Mouse (Mus musculus) C2C12 (cell line): ENCODE measurements at regions not wholly inside any gene's neighbourhood (a gene's known extent, or its start where the extent isn't known, plus 50 kb on each side); places are given as distances from the start of the nearest gene placed in this dataset.

ENCODE experiments used
- H3K27me3 ChIP-seq: one replicate; pipeline ENCODE4 v1.6.1; 2011; ENCODE audit not compliant: control insufficient read depth, insufficient read depth, insufficient read length
- H3K36me3 ChIP-seq: one replicate; pipeline ENCODE4 v1.6.1; 2011; ENCODE audit not compliant: control insufficient read depth, insufficient read depth
- H3K4me3 ChIP-seq: one replicate; pipeline ENCODE4 v1.5.1; 2011; ENCODE audit warnings: mild to moderate bottlenecking, control low read depth; ENCODE audit not compliant: poor library complexity, insufficient read depth, severe bottlenecking
- H3K79me2 ChIP-seq: one replicate; pipeline ENCODE4 v1.6.1; 2011; ENCODE audit not compliant: control insufficient read depth, insufficient read depth
- H3K79me3 ChIP-seq: one replicate; pipeline ENCODE4 v1.6.1; 2011; ENCODE audit warnings: low read depth, control low read depth
- H3ac ChIP-seq: one replicate; pipeline ENCODE3; 2011; ENCODE audit warnings: low read depth; ENCODE audit not compliant: control insufficient read depth, insufficient read length
- CEBPB ChIP-seq: IDR thresholded peaks from one replicate; pipeline ENCODE4 v1.6.1; 2011; ENCODE audit warnings: low read depth, mild to moderate bottlenecking, control low read depth, moderate library complexity
- CTCF ChIP-seq: IDR thresholded peaks from one replicate; pipeline ENCODE4 v1.5.1; 2011; ENCODE audit not compliant: control insufficient read depth, insufficient read depth, insufficient read length
- FOSL1 ChIP-seq: IDR thresholded peaks from one replicate; pipeline ENCODE4 v1.8.0; 2011; ENCODE audit warnings: mild to moderate bottlenecking, low read length; ENCODE audit not compliant: poor library complexity, insufficient read depth, severe bottlenecking
- MAX ChIP-seq: IDR thresholded peaks from one replicate; pipeline ENCODE4 v1.6.1; 2011; ENCODE audit warnings: mild to moderate bottlenecking, control low read depth
- MYOD1 ChIP-seq: IDR thresholded peaks from one replicate; pipeline ENCODE4 v1.6.1; 2011; ENCODE audit warnings: low read depth; ENCODE audit not compliant: control insufficient read depth, insufficient read length
- MYOG ChIP-seq: IDR thresholded peaks from one replicate; pipeline ENCODE4 v1.6.1; 2011; ENCODE audit not compliant: control insufficient read depth, insufficient read length; ENCODE audit errors: extremely low read depth
- USF1 ChIP-seq: IDR thresholded peaks from one replicate; pipeline ENCODE4 v1.6.1; 2011; ENCODE audit warnings: low read depth, mild to moderate bottlenecking, control low read depth, moderate library complexity

- H3K27me3 ChIP-seq: no peaks in the 10 kb centered on the region
- no peaks in the 10 kb centered on the region for H3K79me2 ChIP-seq
- TF ChIP-seq CEBPB (no peak), USF1 (no peak), MYOD1 (no peak), CTCF (no peak), MYOG (no peak), FOSL1 (no peak), MAX (no peak)
- H3K36me3 ChIP-seq: no peaks in the 10 kb centered on the region
- no peak overlapping the region for H3K4me3 ChIP-seq
- no peaks in the 10 kb centered on the region for H3K79me3 ChIP-seq
- no peak overlapping the region for H3ac ChIP-seq
Observed at GRCm38 (mm10) chr16:51675101-51675500, 355.9 kb upstream of the Cblb start.

- H3K4me3 ChIP-seq: no peak overlapping the region
Observed at GRCm38 (mm10) chr16:51675988-51676387, 355.0 kb upstream of the Cblb start.

DNA sequence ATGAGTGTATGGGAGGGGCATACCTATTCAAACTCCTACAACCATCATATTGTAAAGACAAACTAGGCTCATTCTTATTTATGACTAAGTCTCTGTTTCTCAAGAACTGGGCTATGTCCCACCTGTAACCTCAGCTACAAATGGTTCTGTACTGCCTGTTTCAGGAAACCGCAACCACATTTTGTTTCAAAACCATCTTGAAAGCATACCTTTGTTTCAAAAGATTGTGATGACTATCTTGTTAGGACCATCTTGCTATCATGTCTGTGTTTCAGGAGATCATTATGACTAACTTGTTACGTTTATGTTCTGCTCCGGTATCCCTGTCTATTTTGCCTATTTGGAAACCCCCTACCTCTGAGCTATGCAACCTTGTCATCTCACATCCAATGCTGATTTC, 340.2 kb upstream of the Cblb start:
- H3K4me3 ChIP-seq: no peak overlapping the region
- H3K79me2 ChIP-seq: no peaks in the 10 kb centered on the region
- H3K27me3 ChIP-seq: no peaks in the 10 kb centered on the region
- no peaks in the 10 kb centered on the region for H3K79me3 ChIP-seq
- TF ChIP-seq CEBPB: no peak
- no peak for TF ChIP-seq USF1
- H3K36me3 ChIP-seq: no peaks in the 10 kb centered on the region
- no peak overlapping the region for H3ac ChIP-seq

More at GRCm38 (mm10) chr16:51675988-51676387, 355.0 kb upstream of the Cblb start:
- Histone ChIP-seq H3K79me3 (no peaks in the 10 kb centered on the region), H3K27me3 (no peaks in the 10 kb centered on the region), H3K79me2 (no peaks in the 10 kb centered on the region), H3K36me3 (no peaks in the 10 kb centered on the region), H3ac (no peak overlapping the region)
- TF ChIP-seq MYOD1: no peak
- TF ChIP-seq MYOG: no peak
- TF ChIP-seq USF1: no peak
- TF ChIP-seq CTCF: no peak
- no peak for TF ChIP-seq FOSL1
- TF ChIP-seq MAX: no peak
- no peak for TF ChIP-seq CEBPB

- H3K4me3 ChIP-seq: no peak overlapping the region
- H3K36me3 ChIP-seq: no peaks in the 10 kb centered on the region
- TF ChIP-seq FOSL1: no peak
- no peak for TF ChIP-seq CEBPB
- no peak for TF ChIP-seq USF1
- TF ChIP-seq MYOD1: no peak
- no peak for TF ChIP-seq CTCF
- no peak for TF ChIP-seq MYOG
- no peak for TF ChIP-seq MAX
Observed at GRCm38 (mm10) chr16:51705026-51705425, 326.0 kb upstream of the Cblb start.

DNA sequence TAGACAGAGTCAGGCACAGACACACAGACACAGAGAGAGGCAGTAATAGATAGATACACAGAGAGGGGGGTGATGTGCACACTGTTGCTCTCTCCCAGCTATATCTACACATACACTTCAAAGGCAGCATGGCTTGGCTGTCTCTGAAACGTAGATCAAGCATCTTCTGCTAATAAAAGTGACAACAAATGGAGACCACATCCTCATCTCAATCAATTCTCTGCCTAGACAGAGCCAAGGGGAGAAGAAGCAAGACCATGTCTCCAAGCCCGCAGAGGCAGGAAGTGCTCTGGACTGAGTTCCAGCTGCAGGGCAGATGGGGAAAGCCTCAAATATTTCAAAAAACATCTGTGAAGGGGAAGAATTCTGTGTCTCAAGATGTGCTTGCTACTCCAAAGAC, 312.3 kb upstream of the Cblb start:
- no peaks in the 10 kb centered on the region for H3K36me3 ChIP-seq
- H3K79me3 ChIP-seq: no peaks in the 10 kb centered on the region
- H3K79me2 ChIP-seq: no peaks in the 10 kb centered on the region
- no peaks in the 10 kb centered on the region for H3K27me3 ChIP-seq
- no peak for TF ChIP-seq FOSL1
- no peak for TF ChIP-seq MYOD1
- no peak for TF ChIP-seq CTCF
- no peak for TF ChIP-seq CEBPB
- no peak for TF ChIP-seq USF1
- no peak for TF ChIP-seq MYOG
- TF ChIP-seq MAX: no peak
- no peak overlapping the region for H3K4me3 ChIP-seq
- H3ac ChIP-seq: no peak overlapping the region

More at GRCm38 (mm10) chr16:51705026-51705425, 326.0 kb upstream of the Cblb start:
- Histone ChIP-seq H3K79me2 (no peaks in the 10 kb centered on the region), H3K27me3 (no peaks in the 10 kb centered on the region), H3ac (no peak overlapping the region), H3K79me3 (no peaks in the 10 kb centered on the region)

DNA sequence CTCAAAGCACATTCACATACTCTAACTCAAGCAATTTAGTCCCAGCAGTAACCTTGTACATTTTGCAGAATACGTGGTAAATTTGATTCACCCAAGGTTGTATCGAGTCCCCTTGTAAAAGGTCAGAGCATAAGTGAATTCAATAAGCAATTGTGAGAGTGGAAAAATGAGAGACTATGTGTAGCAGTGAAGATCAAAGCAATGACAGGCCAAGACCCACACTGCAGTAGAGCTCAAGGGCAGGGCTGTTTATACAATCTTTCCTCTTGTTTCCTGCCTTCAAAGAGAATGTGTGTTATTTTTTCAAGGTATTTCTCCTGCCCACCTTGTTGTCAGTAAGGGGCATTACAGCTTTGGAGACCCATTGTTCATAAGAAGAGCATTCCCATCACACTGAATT, 311.4 kb upstream of the Cblb start:
- H3ac ChIP-seq: no peak overlapping the region
- H3K79me3 ChIP-seq: no peaks in the 10 kb centered on the region
- no peak overlapping the region for H3K4me3 ChIP-seq
- TF ChIP-seq FOSL1 (no peak), USF1 (no peak), MYOG (no peak), MAX (no peak), MYOD1 (no peak), CTCF (no peak), CEBPB (no peak)
- no peaks in the 10 kb centered on the region for H3K36me3 ChIP-seq
- no peaks in the 10 kb centered on the region for H3K27me3 ChIP-seq
- H3K79me2 ChIP-seq: no peaks in the 10 kb centered on the region

DNA sequence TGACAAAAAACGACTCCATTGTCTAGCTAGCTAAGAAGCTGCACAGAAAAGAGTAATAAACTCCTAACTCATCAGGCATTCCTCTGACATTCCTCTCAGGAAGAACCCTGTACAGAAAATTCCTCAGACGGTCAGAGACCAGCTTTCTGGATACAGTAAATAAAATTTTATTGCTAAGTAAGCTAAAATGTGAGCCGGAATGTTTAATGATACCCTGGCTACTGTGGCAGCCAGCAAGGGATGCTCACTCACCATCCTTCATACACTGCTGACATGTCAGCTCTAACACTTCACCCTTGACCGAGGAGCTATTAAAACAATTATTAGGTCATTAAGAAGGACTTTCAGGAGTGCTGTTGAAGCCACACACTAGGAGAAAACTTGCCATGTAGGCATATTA, 308.3 kb upstream of the Cblb start:
- no peak overlapping the region for H3ac ChIP-seq
- H3K36me3 ChIP-seq: no peaks in the 10 kb centered on the region
- no peak overlapping the region for H3K4me3 ChIP-seq
- no peaks in the 10 kb centered on the region for H3K79me2 ChIP-seq
- H3K79me3 ChIP-seq: no peaks in the 10 kb centered on the region
- TF ChIP-seq MAX: no peak
- no peak for TF ChIP-seq CTCF
- TF ChIP-seq MYOG: no peak
- TF ChIP-seq MYOD1: no peak
- TF ChIP-seq FOSL1: no peak
- TF ChIP-seq CEBPB: no peak
- no peak for TF ChIP-seq USF1
- no peaks in the 10 kb centered on the region for H3K27me3 ChIP-seq
